Mouse (Mus musculus) forebrain, embryonic 10.5 days (tissue): ENCODE data around the gene Sash1. TPM values are rescaled to one million over a fixed set of nuclear protein-coding genes. Genes with fewer than 3 reads are reported as not detected.

Experiments
- DNase-seq: peaks from one replicate; pipeline ENCODE4 v3.0.0-alpha.2; 2017; ENCODE audit warnings: low spot score; ENCODE audit errors: extremely low spot score
- H3K27ac ChIP-seq: fragments of 300-500 bp; sonication (generic); 2 replicates; pipeline ENCODE4 v1.5.1; 2016; ENCODE audit warnings: mild to moderate bottlenecking
- H3K27me3 ChIP-seq: fragments of 300-500 bp; sonication (generic); 2 replicates; pipeline ENCODE4 v1.6.1; 2016; ENCODE audit warnings: mild to moderate bottlenecking; ENCODE audit not compliant: poor library complexity, severe bottlenecking
- H3K36me3 ChIP-seq: fragments of 300-500 bp; sonication (generic); replicated peaks from 2 replicates; pipeline ENCODE4 v1.6.1; 2016; ENCODE audit warnings: mild to moderate bottlenecking, moderate library complexity
- H3K4me1 ChIP-seq: fragments of 300-500 bp; sonication (generic); 2 replicates; pipeline ENCODE4 v1.6.1; 2016
- H3K4me3 ChIP-seq: fragments of 300-500 bp; sonication (generic); 2 replicates; pipeline ENCODE4 v1.5.1; 2016; ENCODE audit warnings: mild to moderate bottlenecking, moderate library complexity
- H3K9me3 ChIP-seq: fragments of 300-500 bp; sonication (generic); 2 replicates; pipeline ENCODE4 v1.6.1; 2016; ENCODE audit warnings: mild to moderate bottlenecking, moderate library complexity
- WGBS: fragments of 180-500 bp; shearing (Covaris S2); methylation state at CpG from one replicate; pipeline ENCODE4 v1.1.7; 2016; 5-methylcytosine and 5-hydroxymethylcytosine counted together
- polyA plus RNA-seq: library from polyadenylated mRNA; unstranded; fragments of >200 nt; fragmentation: Nextera tagmentation; extraction: Ambion mirVana; gene quantifications from 2 replicates; pipeline ENCODE4 v1.2.1, GENCODE M21; 2016

The Sash1 gene
- polyA plus RNA-seq, 1 experiment from 2014 or later, result 2.8 TPM

DNA sequence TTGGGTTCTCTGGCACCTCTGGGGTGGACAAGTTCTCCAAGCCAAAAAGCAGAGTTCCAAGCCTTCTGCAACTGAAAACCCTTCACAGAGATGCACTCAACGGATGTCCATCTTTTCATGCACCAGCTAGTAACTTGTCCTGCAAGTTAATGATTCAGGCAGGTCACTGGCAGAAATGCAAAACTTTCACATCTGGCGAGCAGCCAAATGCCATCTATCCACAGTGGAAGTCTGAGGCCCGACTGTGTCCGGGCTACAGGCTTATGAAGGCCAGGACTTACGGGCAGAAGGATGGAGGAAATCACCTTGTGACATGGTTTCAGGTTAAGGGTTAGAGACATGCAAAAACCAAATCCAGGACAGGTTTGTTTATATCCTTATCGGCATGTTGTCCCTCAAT, 88.0 kb downstream of the Sash1 start:
- 93% methylated on average over 6 of the region's 6 CpGs for WGBS
- Histone ChIP-seq H3K4me1 (peaks cover 18% of the 10 kb centered on the region), H3K9me3 (peaks cover 9% of the 10 kb centered on the region; the same call in 1 of the 2 replicates), H3K36me3 (peaks cover 32% of the 10 kb centered on the region), H3K27ac (no peak overlapping the region), H3K4me3 (no peak overlapping the region), H3K27me3 (no peaks in the 10 kb centered on the region)
- no peak for DNase-seq

DNA sequence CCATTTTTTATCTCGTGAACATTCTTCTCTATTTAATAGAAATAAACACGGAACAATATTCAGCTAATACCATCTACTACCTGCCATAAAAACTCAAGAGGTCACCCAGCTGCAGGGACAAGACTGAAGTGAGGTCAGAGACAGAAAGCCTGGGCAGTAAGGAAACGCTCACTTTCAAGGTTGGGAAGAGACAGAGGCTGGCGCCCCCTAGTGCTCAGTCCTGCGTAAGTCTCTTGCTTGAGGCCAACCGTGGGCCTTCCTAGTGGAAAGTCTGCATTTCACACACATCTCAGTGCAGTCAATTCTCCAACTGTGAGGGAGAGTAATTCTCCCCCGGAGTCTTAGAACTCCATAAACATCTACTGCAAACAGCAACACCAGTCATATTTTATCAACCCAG, 90.5 kb downstream of the Sash1 start:
- Histone ChIP-seq H3K4me1 (no peaks in the 10 kb centered on the region), H3K27me3 (no peaks in the 10 kb centered on the region), H3K36me3 (peaks cover 29% of the 10 kb centered on the region), H3K4me3 (no peak overlapping the region), H3K9me3 (peaks cover 9% of the 10 kb centered on the region; the same call in 1 of the 2 replicates), H3K27ac (no peak overlapping the region)
- peak; percentile 47 for DNase-seq
- 42% methylated on average over 7 of the region's 7 CpGs for WGBS

DNA sequence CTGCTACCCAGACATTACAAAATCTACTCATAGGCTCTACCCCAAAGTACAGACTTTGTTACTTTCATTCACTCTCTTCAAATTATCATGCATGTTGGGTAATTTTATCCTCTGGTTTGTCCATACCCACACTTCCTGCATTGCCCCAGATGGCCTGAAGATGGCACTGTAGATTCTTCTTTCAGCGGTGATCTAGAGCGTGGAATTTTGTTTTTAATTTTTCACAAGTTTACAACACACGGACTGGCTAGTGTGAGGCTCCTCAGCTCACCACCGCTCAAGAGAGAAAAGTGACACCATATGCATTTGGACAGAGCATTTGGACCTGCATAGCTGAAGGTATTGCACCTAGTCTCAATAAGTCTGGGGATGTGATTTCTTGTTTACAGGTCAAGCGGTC, 93.5 kb downstream of the Sash1 start:
- no peak overlapping the region for H3K4me3 ChIP-seq
- no peaks in the 10 kb centered on the region for H3K9me3 ChIP-seq
- peaks cover 8% of the 10 kb centered on the region for H3K36me3 ChIP-seq
- DNase-seq, result no peak
- H3K27me3 ChIP-seq, result no peaks in the 10 kb centered on the region
- peaks cover 5% of the 10 kb centered on the region for H3K4me1 ChIP-seq
- H3K27ac ChIP-seq, result no peak overlapping the region
- WGBS, result 80% methylated on average over 5 of the region's 5 CpGs

DNA sequence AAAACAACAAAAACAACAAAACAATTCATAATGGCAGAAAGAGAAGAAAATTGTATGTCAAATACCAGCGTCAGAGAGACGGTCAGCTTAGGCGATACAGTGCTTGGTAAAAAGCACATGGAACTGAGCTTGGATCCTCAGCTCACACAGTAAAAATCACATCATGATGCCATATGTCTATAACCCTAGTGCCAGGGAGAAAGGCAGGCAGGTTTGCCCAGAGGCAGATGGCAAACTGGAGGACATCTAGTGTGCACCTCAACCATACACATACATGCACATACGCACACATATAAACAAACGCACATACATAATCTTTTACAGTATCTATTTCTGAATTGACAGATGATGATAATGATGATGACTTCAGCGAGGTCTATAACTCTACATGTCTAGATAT, 96.8 kb downstream of the Sash1 start:
- Histone ChIP-seq H3K27me3 (no peaks in the 10 kb centered on the region), H3K36me3 (peaks cover 12% of the 10 kb centered on the region), H3K9me3 (no peaks in the 10 kb centered on the region), H3K4me1 (peaks cover 31% of the 10 kb centered on the region), H3K4me3 (no peak overlapping the region), H3K27ac (no peak overlapping the region)
- 89% methylated on average over 6 of the region's 6 CpGs for WGBS
- DNase-seq, result no peak

DNA sequence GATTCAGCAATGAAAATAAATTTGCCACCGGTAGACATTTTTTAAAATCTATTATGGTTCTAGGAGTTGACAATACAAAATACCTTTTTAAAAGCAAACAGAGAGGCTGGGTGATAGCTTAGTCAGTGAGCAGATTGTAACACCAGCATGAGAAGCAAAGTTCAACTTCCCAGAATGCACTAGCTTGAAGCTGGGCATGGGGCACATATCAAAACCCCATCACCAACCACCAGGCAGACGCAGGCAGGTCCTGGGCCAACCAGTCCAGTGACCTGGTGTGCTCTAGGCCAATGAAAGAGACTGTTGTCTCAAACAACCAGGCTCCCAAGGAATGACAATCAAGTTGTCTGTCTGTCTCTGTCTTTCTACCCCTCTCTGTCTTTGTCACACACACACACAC, 98.6 kb downstream of the Sash1 start:
- H3K4me3 ChIP-seq, result no peak overlapping the region

DNA sequence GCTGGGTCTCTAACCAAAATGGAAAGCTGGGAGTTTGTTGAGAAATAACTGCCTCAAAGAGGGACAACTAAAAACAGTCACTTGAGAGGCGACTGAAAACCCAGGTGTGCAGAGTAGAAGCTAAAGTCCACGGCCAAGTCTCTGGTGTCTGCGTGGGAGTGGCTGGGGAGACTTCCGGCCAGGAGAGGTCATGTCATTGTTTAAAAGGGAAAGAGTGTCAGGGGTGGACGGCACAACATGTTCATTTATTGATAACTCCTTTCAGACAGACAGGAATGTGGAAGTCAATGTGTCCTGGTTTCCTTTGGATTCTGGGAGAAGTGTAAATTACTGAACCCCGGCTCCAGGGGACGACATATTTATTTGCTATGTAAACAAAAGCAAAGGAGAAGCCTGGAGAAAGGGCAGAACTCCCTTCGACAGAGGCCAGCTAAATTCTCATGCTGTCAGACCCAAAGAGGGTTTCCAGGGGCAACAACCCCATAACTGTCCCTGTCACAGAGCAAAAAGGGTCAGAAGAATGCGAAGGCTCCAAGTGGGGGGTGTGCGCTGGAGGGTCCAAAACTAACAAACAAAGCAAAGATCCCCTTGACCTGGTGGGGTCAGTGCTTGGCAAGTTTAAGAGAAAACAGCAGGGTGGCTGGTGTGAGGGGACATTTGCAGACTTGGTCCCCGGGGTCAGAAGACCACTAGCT, 100.3 kb downstream of the Sash1 start:
- H3K27me3 ChIP-seq, result no peaks in the 10 kb centered on the region
- peaks cover 26% of the 10 kb centered on the region for H3K36me3 ChIP-seq
- no peak for DNase-seq
- peaks cover 31% of the 10 kb centered on the region for H3K4me1 ChIP-seq
- no peak overlapping the region for H3K4me3 ChIP-seq
- H3K27ac ChIP-seq, result peak overlapping the region; percentile 60; the same call in 1 of the 2 replicates
- no peaks in the 10 kb centered on the region for H3K9me3 ChIP-seq
- 57% methylated on average over 11 of the region's 11 CpGs for WGBS

More for the DNA sequence above, 98.6 kb downstream of the Sash1 start:
- 82% methylated on average over 2 of the region's 2 CpGs for WGBS
- peaks cover 19% of the 10 kb centered on the region for H3K36me3 ChIP-seq
- H3K27ac ChIP-seq, result no peak overlapping the region
- H3K9me3 ChIP-seq, result no peaks in the 10 kb centered on the region
- DNase-seq, result no peak
- H3K4me1 ChIP-seq, result peaks cover 31% of the 10 kb centered on the region
- H3K27me3 ChIP-seq, result no peaks in the 10 kb centered on the region

DNA sequence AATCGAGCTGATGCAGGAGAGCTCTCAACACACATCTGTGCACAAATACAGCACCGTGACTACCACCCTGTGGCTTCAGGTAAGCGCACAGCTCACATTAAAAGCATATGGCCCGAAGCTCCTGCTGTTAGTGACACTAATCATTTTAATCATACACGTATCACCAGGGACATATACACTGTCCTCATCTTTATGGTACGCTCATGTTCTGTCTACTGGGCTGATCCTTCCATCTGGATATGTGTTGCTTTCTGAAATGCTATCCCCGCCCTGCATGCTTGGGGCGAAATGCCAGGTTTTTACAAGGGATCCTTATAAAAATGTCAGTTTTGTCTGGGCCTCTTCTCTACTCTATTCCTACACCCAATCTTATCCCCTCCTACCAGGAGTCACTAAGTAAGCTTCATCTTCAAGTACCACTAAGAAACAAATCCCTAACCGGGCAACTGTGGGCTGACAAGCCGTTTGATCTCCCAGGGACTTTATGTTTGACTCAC, 103.9 kb downstream of the Sash1 start:
- WGBS, result 86% methylated on average over 10 of the region's 10 CpGs
- H3K36me3 ChIP-seq, result peaks cover 47% of the 10 kb centered on the region

DNA sequence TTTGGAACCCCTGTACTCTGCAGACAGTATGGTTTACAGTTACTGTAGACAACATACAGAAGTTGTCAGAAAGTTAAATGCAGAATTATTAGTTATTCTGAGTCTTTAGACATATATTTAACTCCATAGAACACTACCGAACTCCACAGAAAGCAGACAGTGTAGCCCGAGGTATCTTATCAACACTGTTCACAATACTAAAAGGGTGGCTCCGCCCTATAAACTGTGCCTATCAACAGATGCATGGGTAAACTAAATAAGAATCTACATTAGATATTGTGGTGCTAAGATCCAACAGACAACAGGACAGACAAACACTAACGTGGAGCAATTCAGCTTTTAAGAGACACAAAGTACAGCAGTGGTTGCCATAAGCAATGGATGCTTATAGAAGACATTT, 106.0 kb downstream of the Sash1 start:
- peaks cover 66% of the 10 kb centered on the region for H3K36me3 ChIP-seq
- H3K27me3 ChIP-seq, result no peaks in the 10 kb centered on the region
- H3K27ac ChIP-seq, result no peak overlapping the region
- 92% methylated on average over 4 of the region's 4 CpGs for WGBS
- DNase-seq, result no peak
- H3K4me3 ChIP-seq, result no peak overlapping the region
- H3K9me3 ChIP-seq, result no peaks in the 10 kb centered on the region; the same call in 1 of the 2 replicates
- H3K4me1 ChIP-seq, result peaks cover 1% of the 10 kb centered on the region; the same call in 1 of the 2 replicates

More for the DNA sequence above, 103.9 kb downstream of the Sash1 start:
- no peaks in the 10 kb centered on the region for H3K27me3 ChIP-seq
- no peak overlapping the region for H3K27ac ChIP-seq
- peaks cover 22% of the 10 kb centered on the region for H3K4me1 ChIP-seq
- H3K9me3 ChIP-seq, result no peaks in the 10 kb centered on the region
- no peak overlapping the region for H3K4me3 ChIP-seq
- no peak for DNase-seq

DNA sequence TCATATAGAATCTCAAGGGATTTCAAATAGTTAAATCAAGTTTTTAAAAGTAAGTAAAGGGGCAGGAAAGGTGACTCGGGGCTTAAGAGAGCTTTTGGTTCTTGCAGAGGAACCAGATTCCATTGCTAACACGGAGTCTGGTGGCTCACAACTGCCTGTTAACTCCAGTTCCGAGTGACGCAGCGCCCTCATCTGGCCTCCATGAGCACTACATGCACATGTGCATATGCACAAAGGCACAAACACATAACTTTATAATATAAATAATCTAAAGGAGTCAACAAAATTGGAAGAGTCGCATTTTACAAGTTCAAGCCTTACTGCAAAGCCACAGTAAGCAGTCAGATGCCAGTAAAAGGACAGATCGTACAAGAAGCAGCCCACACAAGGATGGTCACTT, 107.0 kb downstream of the Sash1 start:
- Histone ChIP-seq H3K36me3 (peaks cover 58% of the 10 kb centered on the region), H3K4me3 (no peak overlapping the region), H3K9me3 (no peaks in the 10 kb centered on the region; the same call in 1 of the 2 replicates), H3K4me1 (no peaks in the 10 kb centered on the region), H3K27me3 (no peaks in the 10 kb centered on the region), H3K27ac (no peak overlapping the region)
- no peak for DNase-seq
- 93% methylated on average over 7 of the region's 7 CpGs for WGBS

DNA sequence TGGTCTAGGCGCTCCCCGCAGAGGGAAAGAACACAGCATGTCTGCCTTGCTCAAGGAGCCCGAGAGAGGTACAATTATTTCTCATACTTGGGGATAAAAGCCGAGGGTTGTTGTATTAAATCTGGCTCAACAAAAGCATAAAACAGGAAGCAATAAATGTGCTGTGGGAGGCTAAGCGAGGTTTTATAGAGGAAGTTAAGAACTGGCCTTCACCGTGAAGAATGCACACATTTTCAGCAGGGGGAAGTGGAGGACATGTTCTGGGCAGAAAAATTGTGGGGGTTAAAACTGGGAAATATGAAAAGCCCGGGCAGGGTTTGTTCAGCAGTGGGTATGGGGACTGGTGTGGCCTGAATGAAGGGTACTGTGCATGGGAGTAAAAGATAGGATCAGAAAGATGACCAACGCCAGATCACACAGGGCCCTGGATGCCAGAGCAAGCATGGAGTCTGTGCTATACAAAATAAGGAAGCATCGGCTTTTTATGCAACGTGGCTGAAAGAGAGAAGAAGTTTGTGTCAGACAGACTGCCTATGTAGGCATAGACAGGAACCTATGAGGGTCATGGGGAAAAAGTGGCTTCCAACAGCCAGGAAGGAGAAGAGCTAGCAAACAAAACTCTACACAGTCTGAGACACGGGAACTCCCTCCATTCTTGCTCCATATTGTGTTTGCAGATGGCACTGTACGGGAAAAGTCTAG, 108.2 kb downstream of the Sash1 start:
- Histone ChIP-seq H3K27ac (no peak overlapping the region), H3K27me3 (no peaks in the 10 kb centered on the region), H3K4me1 (no peaks in the 10 kb centered on the region), H3K36me3 (peaks cover 52% of the 10 kb centered on the region), H3K9me3 (no peaks in the 10 kb centered on the region; the same call in 1 of the 2 replicates), H3K4me3 (no peak overlapping the region)
- 93% methylated on average over 12 of the region's 12 CpGs for WGBS
- no peak for DNase-seq

DNA sequence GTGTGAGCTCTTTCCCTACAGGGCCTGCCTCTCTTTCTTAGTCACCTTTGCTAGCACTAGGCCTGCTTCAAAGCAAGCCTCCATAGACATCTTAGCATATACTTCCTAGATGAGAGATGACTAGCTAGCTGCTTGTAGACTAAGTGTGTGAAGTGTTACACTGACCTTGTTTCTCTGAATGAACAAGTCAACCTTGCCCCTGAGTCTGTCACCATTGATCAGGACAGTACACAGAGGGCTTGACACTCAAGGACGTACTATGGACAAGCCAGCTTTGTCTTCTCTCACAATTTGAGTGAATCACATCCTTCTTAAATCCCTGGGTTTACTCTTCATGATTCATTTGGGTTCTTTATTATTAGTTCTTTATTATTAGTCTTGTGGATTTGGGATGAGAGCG, 109.1 kb downstream of the Sash1 start:
- Histone ChIP-seq H3K36me3 (peaks cover 50% of the 10 kb centered on the region), H3K4me3 (no peak overlapping the region), H3K27ac (no peak overlapping the region), H3K27me3 (no peaks in the 10 kb centered on the region), H3K9me3 (no peaks in the 10 kb centered on the region; the same call in 1 of the 2 replicates), H3K4me1 (no peaks in the 10 kb centered on the region)
- no peak for DNase-seq
- 96% methylated on average over 2 of the region's 2 CpGs for WGBS

DNA sequence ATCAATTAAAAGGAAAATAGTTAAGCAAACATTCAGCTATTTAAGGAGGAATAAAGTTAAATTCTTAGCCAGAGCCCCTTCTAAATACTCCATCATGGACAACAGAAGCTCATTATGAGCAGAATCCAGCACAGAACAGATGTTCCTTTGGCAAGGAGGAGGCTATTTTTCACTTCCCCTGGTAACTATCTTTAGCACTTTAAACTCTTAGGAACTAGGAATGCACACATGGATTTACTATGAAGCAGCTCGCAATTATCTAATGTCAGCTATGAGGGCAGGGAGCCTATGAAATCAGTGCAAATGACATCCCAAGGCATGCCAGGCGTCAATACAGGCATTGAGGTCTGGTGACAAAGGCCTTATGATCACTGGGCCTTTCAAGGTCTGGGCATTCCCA, 110.1 kb downstream of the Sash1 start:
- H3K4me3 ChIP-seq, result no peak overlapping the region
- no peak overlapping the region for H3K27ac ChIP-seq
- WGBS, result 92% methylated on average over 2 of the region's 2 CpGs
- no peak for DNase-seq
- H3K36me3 ChIP-seq, result peaks cover 46% of the 10 kb centered on the region
- H3K27me3 ChIP-seq, result no peaks in the 10 kb centered on the region
- H3K9me3 ChIP-seq, result no peaks in the 10 kb centered on the region; the same call in 1 of the 2 replicates
- H3K4me1 ChIP-seq, result no peaks in the 10 kb centered on the region
